Mouse (Mus musculus) mouse trophoblast stem cell (cell line): ENCODE results near the gene Prl.
"Not testable (repeated sequence)": the region's sequence is repeated elsewhere in the genome, so short reads cannot be mapped to it uniquely, and the experiment has no call there.

Experiments used
- in situ Hi-C, 2 experiments: fragments of 300-500 bp; cut with MseI, MboI; formaldehyde crosslinking; loops; 2 replicates in 1 of 2; 3 replicates in 1 of 2; pipeline ENCODE4 v1.15.1; 2025

Gene Prl

GRCm38 (mm10) chr13:27057270-27057669, at the start of gene Prl:
Prl (plus strand) TSS chr13:27057570.
- in situ Hi-C loops: no loop called here

GRCm38 (mm10) chr13:27026614-27027013, 30.8 kb upstream of the Prl start:
- in situ Hi-C loops: no loop called here

GRCm38 (mm10) chr13:27027376-27027775, 30.0 kb upstream of the Prl start:
- in situ Hi-C loops: no loop called here

GRCm38 (mm10) chr13:27028501-27029240, 28.7 kb upstream of the Prl start:
- in situ Hi-C loops: no loop called here

- in situ Hi-C loops: no loop called here
These were observed 26.1 kb upstream of the Prl start for GRCm38 (mm10) chr13:27031101-27031852.

- in situ Hi-C loops: no loop called here
These were observed 25.5 kb upstream of the Prl start for GRCm38 (mm10) chr13:27031853-27032240.

GRCm38 (mm10) chr13:27032998-27033397, 24.4 kb upstream of the Prl start:
- in situ Hi-C loops: no loop called here

- in situ Hi-C loops: no loop called here
These were observed 15.2 kb upstream of the Prl start for GRCm38 (mm10) chr13:27042185-27042584.

- in situ Hi-C loops: no loop called here
These were observed 14.0 kb upstream of the Prl start for GRCm38 (mm10) chr13:27043326-27043725.

- in situ Hi-C loops: no loop called here
These were observed 1.8 kb downstream of the Prl start for GRCm38 (mm10) chr13:27059177-27059576.

GRCm38 (mm10) chr13:27093890-27094289, 36.5 kb downstream of the Prl start, which contains the start of gene Prl3d1:
Prl3d1 (plus strand) TSS chr13:27094190.
- in situ Hi-C loops: not testable (repeated sequence)
